Mouse (Mus musculus) stomach, embryonic 14.5 days (tissue): ENCODE data around the gene Taar7d. TPM values are rescaled to one million over a fixed set of nuclear protein-coding genes. Genes with fewer than 3 reads are reported as not detected.

Experiments used
- ATAC-seq: fragments of 200-750 bp; cut with Nextera tagmentation; 2 replicates; pipeline ENCODE4 v1.8.0; 2017; ENCODE audit warnings: low read depth, moderate TSS enrichment; ENCODE audit not compliant: insufficient number of reproducible peaks, insufficient read depth, low FRiP score
- H3K27ac ChIP-seq: fragments of 300-500 bp; sonication (generic); 2 replicates; pipeline ENCODE4 v1.5.1; 2014; ENCODE audit warnings: mild to moderate bottlenecking, low read length, moderate library complexity, mixed read lengths
- H3K27me3 ChIP-seq: fragments of 300-500 bp; sonication (generic); 2 replicates; pipeline ENCODE4 v1.6.1; 2014; ENCODE audit warnings: low read length, control low read depth, mixed read lengths; ENCODE audit not compliant: control insufficient read depth, insufficient read depth
- H3K36me3 ChIP-seq: fragments of 300-500 bp; sonication (generic); 2 replicates; pipeline ENCODE4 v1.6.1; 2014; ENCODE audit warnings: mild to moderate bottlenecking, control low read depth, low read length, moderate library complexity, mixed read lengths; ENCODE audit not compliant: control insufficient read depth, insufficient read depth
- H3K4me1 ChIP-seq: fragments of 300-500 bp; sonication (generic); 2 replicates; pipeline ENCODE4 v1.6.1; 2014; ENCODE audit warnings: low read length, control low read depth, mixed read lengths; ENCODE audit not compliant: control insufficient read depth, insufficient read depth
- H3K4me2 ChIP-seq: fragments of 300-500 bp; sonication (generic); replicated peaks from 2 replicates; pipeline ENCODE4 v1.6.1; 2014; ENCODE audit warnings: low read depth, low read length, control low read depth
- H3K4me3 ChIP-seq: fragments of 300-500 bp; sonication (generic); 2 replicates; pipeline ENCODE4 v1.5.1; 2014; ENCODE audit warnings: low read depth, low read length, control low read depth
- H3K9ac ChIP-seq: fragments of 300-500 bp; sonication (generic); replicated peaks from 2 replicates; pipeline ENCODE4 v1.6.1; 2014; ENCODE audit warnings: low read depth, mild to moderate bottlenecking, control low read depth, low read length, moderate library complexity, mixed read lengths
- H3K9me3 ChIP-seq: fragments of 300-500 bp; sonication (generic); 2 replicates; pipeline ENCODE4 v1.6.1; 2016; ENCODE audit warnings: low read depth, low read length, control low read depth; ENCODE audit not compliant: control insufficient read depth
- WGBS: fragments of 180-500 bp; shearing (Covaris S2); extraction: QIAGEN DNeasy Blood & Tissue Kit; methylation state at CpG from one replicate; pipeline ENCODE4 v1.1.7; 2014; 5-methylcytosine and 5-hydroxymethylcytosine counted together
- polyA plus RNA-seq: library from polyadenylated mRNA; unstranded; fragments of >200 nt; fragmentation: Nextera tagmentation; extraction: Ambion mirVana; gene quantifications from 2 replicates; pipeline ENCODE4 v1.2.1, GENCODE M21; 2014

Gene Taar7d
- polyA plus RNA-seq: not detected in 2 replicates

DNA sequence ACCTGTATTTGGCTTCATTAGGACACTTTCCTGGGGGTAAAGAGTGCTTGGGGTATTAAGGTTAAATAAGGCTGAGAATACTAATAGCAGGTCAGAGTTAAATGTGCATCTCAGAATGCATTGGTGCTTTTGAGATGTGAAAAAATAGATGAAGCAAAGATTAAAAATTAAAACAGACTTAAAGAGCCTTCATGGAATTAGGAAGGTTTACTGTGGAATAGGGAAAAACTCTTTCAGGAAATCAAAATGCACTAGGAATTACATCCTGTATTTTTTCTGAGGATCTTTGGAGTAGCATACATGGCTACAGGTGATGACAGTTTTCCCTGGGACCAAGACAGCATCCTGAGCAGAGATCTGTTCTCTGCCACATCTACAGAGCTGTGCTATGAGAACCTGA is at the start of gene Taar7d:
TSS of gene Taar7d (plus strand) at position 301 of the 400 bp plus-strand sequence.
- no peaks in the 10 kb centered on the region for H3K27me3 ChIP-seq
- no peak within 1 kb of the TSS for H3K4me3 ChIP-seq
- ATAC-seq: no peak
- H3K4me1 ChIP-seq: no peaks in the 10 kb centered on the region
- H3K9ac ChIP-seq: no peak within 1 kb of the TSS
- H3K27ac ChIP-seq: no peak within 1 kb of the TSS
- H3K4me2 ChIP-seq: no peak within 1 kb of the TSS
- H3K36me3 ChIP-seq: no peaks in the 10 kb centered on the region
- H3K9me3 ChIP-seq: no peaks in the 10 kb centered on the region

DNA sequence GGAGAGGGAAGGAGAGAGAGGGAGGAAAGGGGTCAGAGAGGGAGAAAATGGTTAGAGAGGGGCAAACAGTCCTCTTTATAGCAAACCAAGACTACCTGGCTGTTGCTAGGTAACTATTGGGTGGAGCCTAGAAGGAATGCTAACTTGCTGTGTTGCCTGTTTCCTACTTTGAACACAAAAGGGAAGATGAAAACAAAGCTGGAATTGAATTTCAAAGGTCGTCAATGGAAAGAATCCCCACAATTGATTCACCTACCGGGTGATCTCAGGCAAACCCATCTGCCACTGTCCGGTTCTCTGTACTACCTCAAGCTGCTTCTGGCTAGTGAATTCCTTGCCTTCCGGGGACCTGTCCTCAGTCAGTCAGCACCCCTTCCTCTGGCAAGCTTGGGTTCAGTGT is 49.1 kb upstream of the Taar7d start:
- H3K4me1 ChIP-seq: no peaks in the 10 kb centered on the region
- H3K4me2 ChIP-seq: no peak overlapping the region
- 56% methylated on average over 4 of the region's 4 CpGs for WGBS
- no peaks in the 10 kb centered on the region for H3K9me3 ChIP-seq
- no peak overlapping the region for H3K9ac ChIP-seq
- H3K4me3 ChIP-seq: no peak overlapping the region
- ATAC-seq: no peak
- H3K27ac ChIP-seq: no peak overlapping the region
- H3K36me3 ChIP-seq: no peaks in the 10 kb centered on the region
- no peaks in the 10 kb centered on the region for H3K27me3 ChIP-seq

DNA sequence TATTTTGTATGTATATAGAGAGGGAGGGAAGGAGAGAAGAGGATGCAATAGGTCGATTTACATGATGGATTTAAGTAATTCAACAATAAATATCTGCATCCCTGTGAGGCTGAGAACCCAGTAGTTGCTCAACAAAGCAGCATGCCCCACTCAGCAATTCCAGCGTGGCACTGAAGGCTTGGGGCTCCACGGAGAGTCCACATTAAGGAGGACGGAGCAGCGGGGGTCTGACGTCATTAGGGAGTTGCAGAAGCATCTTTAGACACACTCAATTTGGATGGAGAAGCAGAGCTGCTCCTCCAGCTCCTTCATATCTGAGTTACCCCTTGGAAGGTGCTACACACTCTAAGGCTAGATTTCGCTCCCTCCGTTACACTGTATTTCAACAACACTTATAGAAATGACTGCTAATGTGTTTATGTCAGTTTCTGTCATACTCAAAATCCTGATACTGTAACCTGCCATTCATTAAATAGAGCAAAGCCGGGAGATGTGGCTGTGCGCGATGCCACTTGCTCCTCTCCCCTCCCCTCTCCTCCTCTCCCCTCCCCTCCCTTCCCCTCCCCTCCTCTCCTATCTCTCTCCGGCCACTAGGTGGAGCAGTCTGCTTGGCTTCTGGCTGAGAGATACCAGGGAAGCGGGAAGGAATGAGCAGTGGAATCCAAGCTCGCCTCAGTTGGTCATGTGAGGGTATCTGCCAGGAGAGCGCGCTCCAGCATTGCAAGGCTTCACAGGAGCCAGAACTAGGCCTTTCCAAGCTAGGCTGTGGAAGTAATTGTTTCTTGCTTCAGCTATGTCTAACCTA is 47.9 kb upstream of the Taar7d start:
- Histone ChIP-seq H3K4me1 (no peaks in the 10 kb centered on the region), H3K4me3 (no peak overlapping the region), H3K4me2 (no peak overlapping the region), H3K27me3 (no peaks in the 10 kb centered on the region), H3K9ac (no peak overlapping the region), H3K36me3 (no peaks in the 10 kb centered on the region), H3K9me3 (no peaks in the 10 kb centered on the region), H3K27ac (no peak overlapping the region)
- WGBS: 44% methylated on average over 16 of the region's 16 CpGs
- peak; percentile 56; the same call in 1 of the 2 replicates for ATAC-seq

DNA sequence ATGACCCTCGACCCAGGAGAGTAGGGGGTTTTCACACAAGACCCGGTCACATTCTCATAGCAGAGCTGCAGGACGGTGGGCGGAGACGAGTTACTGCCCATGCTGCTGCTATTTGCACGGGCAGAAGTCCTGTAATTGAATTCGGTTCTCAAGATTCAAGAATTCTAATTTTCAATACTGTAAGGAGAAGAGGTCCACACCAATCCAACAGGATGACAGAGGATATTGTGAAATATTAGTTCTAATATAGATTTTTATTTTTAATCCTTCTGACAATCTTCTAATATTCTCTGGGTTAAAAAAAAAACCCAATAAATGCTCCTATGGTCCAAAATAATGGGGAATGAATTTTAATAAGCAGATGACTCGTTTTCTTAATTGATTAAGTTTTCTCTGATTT is 41.5 kb upstream of the Taar7d start, which contains the start of gene Taar6:
TSS of gene Taar6 (minus strand) at position 101 of the 400 bp plus-strand sequence.
- 71% methylated on average over 8 of the region's 8 CpGs for WGBS
- no peak within 1 kb of the TSS for H3K27ac ChIP-seq
- no peak within 1 kb of the TSS for H3K9ac ChIP-seq
- H3K4me2 ChIP-seq: no peak within 1 kb of the TSS
- no peaks in the 10 kb centered on the region for H3K27me3 ChIP-seq
- no peak within 1 kb of the TSS for H3K4me3 ChIP-seq
- H3K36me3 ChIP-seq: no peaks in the 10 kb centered on the region
- no peak for ATAC-seq
- H3K4me1 ChIP-seq: no peaks in the 10 kb centered on the region
- no peaks in the 10 kb centered on the region for H3K9me3 ChIP-seq

DNA sequence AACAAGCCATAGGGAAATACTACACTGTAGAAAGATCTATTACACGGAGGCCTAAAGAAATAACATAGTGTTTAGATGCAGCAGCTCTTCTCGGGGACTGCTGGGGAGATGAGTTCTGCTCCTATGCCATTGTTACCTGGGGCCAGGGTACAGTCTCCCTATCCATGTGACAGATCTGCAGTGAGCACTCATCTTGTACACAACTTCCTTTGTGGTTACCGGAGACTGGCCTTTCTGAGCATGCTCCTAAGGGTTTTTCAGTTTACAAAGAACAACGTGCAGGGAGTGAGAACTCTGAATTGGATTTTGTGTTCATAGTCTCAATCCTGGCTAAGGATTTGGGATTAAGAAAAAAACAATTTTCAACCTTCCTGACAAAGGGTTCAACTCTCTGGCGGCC is 40.6 kb upstream of the Taar7d start:
- no peak for ATAC-seq

DNA sequence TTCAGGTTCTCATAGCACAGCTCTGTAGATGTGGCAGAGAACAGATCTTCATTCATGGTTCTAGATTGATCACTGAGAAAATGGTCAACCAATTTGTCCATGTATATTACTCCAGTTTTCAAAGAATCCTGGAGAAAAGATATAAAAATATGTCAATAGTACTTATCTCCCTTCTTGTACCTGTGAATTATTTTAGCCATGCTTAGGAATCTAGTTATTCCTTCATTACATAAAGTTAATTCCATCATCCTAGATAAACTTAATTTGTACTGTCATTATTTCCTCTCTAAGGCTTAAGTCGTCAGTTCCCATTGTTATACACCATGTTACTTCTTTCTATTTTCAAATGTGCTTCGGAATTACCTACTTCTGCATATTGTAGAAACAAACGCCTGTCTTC is 33.6 kb upstream of the Taar7d start, which contains the start of gene Taar7a:
TSS of gene Taar7a (minus strand) at position 101 of the 400 bp plus-strand sequence.
- 87% methylated on average over 3 of the region's 3 CpGs for WGBS
- no peaks in the 10 kb centered on the region for H3K36me3 ChIP-seq

More for the DNA sequence above, 40.6 kb upstream of the Taar7d start:
- H3K27me3 ChIP-seq: no peaks in the 10 kb centered on the region
- H3K36me3 ChIP-seq: no peaks in the 10 kb centered on the region
- no peaks in the 10 kb centered on the region for H3K9me3 ChIP-seq
- no peak overlapping the region for H3K4me2 ChIP-seq
- no peak overlapping the region for H3K27ac ChIP-seq
- H3K4me3 ChIP-seq: no peak overlapping the region
- WGBS: 78% methylated on average over 5 of the region's 5 CpGs
- no peaks in the 10 kb centered on the region for H3K4me1 ChIP-seq
- no peak overlapping the region for H3K9ac ChIP-seq

DNA sequence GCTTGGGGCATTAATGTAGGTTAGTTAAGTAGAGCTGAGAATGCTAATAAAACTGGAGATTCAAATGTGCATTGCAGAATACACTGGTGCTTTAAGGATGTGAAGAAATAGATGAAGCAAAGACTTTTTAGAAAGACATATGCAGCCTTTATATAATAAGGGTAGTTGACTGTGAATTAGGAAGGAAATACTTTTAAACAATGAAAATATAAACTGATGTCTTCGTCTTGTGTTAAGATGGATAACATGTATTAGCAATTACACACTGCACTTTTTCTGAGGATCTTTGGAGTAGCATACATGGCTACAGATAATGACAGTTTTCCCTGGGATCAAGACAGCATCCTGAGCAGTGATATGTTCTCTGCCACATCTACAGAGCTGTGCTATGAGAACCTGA is 27.4 kb upstream of the Taar7d start, which contains the start of gene Taar7b:
TSS of gene Taar7b (plus strand) at position 301 of the 400 bp plus-strand sequence.
- no peaks in the 10 kb centered on the region for H3K27me3 ChIP-seq
- no peak within 1 kb of the TSS for H3K9ac ChIP-seq
- H3K27ac ChIP-seq: no peak within 1 kb of the TSS
- H3K36me3 ChIP-seq: no peaks in the 10 kb centered on the region
- H3K4me2 ChIP-seq: no peak within 1 kb of the TSS
- H3K4me3 ChIP-seq: no peak within 1 kb of the TSS
- no peak for ATAC-seq
- WGBS: 68% methylated on average over 1 of the region's 1 CpGs
- no peaks in the 10 kb centered on the region for H3K9me3 ChIP-seq
- no peaks in the 10 kb centered on the region for H3K4me1 ChIP-seq

More for the DNA sequence above, 33.6 kb upstream of the Taar7d start, which contains the start of gene Taar7a:
- Histone ChIP-seq H3K4me2 (no peak within 1 kb of the TSS), H3K9me3 (no peaks in the 10 kb centered on the region), H3K27me3 (no peaks in the 10 kb centered on the region), H3K27ac (no peak within 1 kb of the TSS), H3K9ac (no peak within 1 kb of the TSS), H3K4me1 (no peaks in the 10 kb centered on the region), H3K4me3 (no peak within 1 kb of the TSS)
- ATAC-seq: no peak

DNA sequence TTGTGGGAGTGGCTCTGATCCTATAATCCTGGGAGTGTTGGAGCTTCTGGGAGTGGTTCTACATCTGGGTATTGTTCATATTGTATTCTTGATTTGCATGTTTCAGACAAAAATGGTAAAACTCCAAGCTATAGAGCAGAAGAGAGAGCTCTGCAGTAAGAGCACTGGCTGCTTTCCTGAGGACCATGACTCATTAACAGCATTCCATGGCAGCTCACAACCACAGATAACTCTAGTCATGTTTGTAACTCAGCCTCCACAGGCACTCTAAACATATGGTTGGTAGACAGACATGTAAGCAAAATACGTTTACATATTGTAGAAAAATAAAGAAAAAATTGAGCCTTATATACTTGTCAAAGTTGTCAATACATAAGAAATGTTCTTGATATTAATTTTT is 20.6 kb upstream of the Taar7d start:
- no peak overlapping the region for H3K4me2 ChIP-seq
- no peaks in the 10 kb centered on the region for H3K36me3 ChIP-seq
- ATAC-seq: no peak
- H3K27me3 ChIP-seq: no peaks in the 10 kb centered on the region
- no peak overlapping the region for H3K27ac ChIP-seq
- H3K9ac ChIP-seq: no peak overlapping the region
- no peak overlapping the region for H3K4me3 ChIP-seq
- WGBS: 62% methylated on average over 1 of the region's 1 CpGs
- H3K9me3 ChIP-seq: no peaks in the 10 kb centered on the region
- no peaks in the 10 kb centered on the region for H3K4me1 ChIP-seq
